Mouse (Mus musculus): ENCODE data around the gene Zglp1.

The Zglp1 gene

DNA sequence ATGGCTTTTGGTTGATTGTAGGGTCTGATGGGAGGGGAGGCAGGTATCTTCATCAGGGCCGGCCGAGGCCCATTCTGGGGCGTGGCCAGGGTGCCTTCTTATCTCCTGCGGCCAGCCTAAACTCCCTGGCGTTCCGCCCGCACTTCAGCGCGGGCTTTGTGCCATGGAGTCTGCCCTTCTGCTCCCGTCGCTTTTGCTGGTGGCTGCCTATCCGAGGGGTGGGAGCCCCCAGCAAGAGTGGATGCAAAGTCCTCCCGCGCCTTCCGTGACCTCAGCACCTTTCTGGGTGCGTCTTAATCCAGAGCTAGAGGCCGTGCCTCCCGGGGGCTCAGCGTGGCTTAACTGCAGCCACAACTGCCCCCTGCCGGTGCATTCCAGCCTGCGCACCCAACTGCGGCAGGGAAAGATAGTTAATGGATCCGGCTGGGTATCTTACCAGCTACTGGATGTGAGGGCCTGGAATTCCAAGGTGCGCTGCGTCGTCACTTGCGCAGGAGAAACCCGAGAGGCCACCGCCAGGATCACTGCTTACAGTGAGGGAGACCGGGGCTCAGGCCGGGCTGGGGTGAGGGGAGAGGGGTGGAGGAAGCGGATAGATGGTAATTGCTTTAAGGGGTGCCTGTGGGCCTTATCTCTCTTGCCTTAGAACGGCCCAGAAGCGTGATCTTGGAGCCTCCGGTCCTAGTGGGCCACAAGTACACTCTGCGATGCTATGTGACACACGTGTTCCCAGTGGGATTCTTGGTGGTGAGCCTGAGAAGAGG is 37.4 kb downstream of the Zglp1 start, which contains the start of gene Icam4:
TSS of gene Icam4 (plus strand) at position 83 of the 764 bp plus-strand sequence.
- in situ Hi-C loops (cut with MboI; ENCODE audit: low sequenced_read_pairs): no loop called here

DNA sequence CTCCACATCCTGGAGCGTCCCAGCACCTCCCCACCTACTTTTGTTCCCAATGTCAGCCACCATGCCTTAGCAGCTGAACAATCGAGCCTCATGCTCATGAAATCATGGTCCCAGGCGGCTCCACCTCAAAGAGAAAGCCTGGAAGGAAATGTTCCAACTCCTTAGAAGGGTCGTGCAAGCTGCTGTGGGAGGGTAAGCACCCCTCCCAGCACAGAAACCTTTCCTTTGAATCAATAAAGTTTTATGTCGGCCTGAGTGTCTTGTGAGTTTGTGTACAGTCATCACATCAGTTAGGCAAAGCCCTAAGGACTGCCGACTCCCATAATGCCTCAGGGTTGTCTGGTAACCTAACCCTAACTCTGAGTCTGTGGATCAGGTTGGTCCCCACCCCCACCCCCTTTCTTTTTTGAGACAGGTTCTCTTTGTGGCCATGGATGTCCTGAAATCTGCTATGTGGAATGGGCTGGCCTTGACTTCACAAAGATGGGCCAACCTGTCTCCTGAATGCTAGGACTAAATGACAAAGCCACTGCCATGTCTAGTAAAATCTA is 38.3 kb downstream of the Zglp1 start:
- in situ Hi-C loops (cut with MboI; ENCODE audit: low sequenced_read_pairs): no loop called here

DNA sequence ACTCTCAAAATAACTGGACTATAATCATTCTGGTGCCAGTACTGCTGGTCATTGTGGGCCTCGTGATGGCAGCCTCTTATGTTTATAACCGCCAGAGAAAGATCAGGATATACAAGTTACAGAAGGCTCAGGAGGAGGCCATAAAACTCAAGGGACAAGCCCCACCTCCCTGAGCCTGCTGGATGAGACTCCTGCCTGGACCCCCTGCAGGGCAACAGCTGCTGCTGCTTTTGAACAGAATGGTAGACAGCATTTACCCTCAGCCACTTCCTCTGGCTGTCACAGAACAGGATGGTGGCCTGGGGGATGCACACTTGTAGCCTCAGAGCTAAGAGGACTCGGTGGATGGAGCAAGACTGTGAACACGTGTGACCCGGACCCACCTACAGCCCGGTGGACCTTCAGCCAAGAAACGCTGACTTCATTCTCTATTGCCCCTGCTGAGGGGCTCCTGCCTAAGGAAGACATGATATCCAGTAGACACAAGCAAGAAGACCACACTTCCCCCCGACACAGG is 39.1 kb downstream of the Zglp1 start:
- in situ Hi-C loops (cut with MboI; ENCODE audit: low sequenced_read_pairs): no loop called here

DNA sequence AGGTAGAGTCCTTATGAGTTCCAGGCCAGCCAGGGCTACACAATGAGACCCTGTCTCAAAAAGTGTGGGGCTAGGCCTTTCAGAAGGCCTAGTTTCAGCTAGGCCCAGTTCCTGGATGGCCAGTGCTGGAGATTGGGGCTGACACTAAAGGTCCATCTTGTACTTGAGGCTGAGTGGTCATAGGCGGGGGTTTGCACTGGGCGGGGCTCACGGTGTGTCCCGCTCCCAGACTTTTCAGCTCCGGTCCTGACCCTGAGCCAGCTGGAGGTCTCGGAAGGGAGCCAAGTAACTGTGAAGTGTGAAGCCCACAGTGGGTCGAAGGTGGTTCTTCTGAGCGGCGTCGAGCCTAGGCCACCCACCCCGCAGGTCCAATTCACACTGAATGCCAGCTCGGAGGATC is 40.0 kb downstream of the Zglp1 start:
- in situ Hi-C loops (cut with MboI; ENCODE audit: low sequenced_read_pairs): no loop called here

DNA sequence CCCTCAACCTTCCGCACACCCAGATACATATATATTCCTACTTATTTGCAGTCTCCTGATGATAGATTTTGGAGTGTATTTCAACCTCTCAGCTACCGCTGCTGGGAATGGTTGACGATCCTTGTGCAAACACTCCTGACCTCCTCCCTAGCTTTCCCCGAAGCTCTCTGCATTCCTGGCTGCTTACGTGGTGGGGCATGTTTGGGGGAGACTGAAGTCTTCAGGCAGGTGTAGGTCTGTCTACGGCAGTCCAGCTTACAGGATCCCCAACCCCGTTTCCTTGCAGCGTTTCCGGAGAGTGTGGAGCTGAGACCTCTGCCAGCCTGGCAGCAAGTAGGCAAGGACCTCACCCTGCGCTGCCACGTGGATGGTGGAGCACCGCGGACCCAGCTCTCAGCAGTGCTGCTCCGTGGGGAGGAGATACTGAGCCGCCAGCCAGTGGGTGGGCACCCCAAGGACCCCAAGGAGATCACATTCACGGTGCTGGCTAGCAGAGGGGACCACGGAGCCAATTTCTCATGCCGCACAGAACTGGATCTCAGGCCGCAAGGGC is 41.6 kb downstream of the Zglp1 start:
- in situ Hi-C loops (cut with MboI; ENCODE audit: low sequenced_read_pairs): no loop called here

DNA sequence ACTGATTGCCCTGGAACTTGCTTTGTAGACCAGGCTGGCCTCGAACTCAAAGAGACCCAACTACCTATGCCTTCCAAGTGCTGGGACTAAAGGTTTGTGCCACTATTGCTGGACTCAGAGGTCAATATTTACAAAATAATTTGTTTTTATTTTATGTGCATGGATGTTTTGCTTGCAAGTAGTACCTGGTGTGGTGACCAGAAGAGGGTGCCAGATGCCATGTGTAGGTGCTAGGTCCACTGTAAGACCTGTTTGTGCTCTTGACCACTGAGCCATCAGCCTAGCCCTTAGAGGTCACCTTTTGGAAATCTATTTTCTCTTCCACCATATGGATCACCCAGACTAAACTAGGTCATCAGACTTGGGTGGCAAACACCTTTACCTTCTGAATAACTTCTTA is 44.2 kb downstream of the Zglp1 start:
- in situ Hi-C loops (cut with MboI; ENCODE audit: low sequenced_read_pairs): loop anchor here (5.0 kb wide), 1 partner anchor 120 kb away; no protein-coding TSS in a partner anchor

DNA sequence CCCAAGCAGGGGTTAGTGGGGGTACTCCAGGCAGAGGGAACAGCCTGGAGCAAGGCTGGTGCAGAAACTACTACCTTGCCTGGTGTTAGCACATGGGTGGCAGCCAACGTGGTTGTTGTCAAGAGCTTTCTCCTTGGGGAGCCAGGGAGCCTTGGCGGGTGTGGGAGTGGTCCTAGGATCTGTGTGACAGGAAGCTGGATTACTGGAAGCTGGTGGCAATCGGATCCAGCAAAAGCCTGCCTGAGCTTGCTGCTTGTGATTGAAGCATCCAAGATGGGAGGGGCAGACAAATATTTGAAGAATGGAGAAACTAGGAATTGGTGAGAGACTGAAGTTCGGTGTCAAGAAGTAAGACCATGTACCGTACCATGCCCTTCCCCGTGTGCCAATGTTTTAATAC is 44.6 kb downstream of the Zglp1 start:
- in situ Hi-C loops (cut with MboI; ENCODE audit: low sequenced_read_pairs): loop anchor here (5.0 kb wide), 1 partner anchor 120 kb away; no protein-coding TSS in a partner anchor

DNA sequence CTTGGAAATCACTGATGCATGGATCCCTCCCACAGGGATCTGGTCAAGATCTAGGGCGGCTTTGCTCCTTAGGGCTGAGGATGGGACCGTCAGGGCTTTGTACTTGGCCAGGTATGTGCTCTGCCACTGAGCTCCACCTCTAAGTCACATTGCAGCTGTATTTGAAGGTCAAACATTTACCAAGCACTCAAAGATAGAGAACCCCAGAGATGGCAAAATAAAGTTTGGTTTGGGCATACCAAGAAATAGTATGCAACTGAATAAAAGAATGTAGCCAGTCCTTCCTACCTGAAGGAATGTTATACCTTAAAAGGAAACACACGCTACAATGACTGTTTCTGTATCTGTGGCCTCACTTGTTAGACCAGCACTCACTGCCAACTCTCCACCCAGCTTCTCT is 45.5 kb downstream of the Zglp1 start:
- in situ Hi-C loops (cut with MboI; ENCODE audit: low sequenced_read_pairs): loop anchor here (5.0 kb wide), 1 partner anchor 121 kb away; no protein-coding TSS in a partner anchor

DNA sequence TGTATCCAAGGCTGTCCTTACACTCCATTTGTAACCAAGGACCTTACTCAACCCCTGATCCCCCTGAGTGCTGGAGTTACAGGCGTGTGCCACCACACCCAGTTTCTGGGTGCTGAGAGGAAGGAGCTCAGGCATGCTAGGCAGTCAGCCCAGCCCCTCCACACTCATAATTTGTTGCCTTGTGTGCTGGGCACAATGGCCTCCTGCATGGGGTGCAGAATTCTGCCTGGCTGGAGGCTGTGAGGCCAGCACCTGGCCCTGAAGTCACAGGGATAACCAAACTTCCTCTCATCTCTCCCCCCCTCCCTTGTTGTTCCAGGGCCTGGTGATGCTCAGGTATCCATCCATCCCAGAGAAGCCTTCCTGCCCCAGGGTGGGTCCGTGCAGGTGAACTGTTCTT is 48.3 kb downstream of the Zglp1 start:
- in situ Hi-C loops (cut with MboI; ENCODE audit: low sequenced_read_pairs): no loop called here

DNA sequence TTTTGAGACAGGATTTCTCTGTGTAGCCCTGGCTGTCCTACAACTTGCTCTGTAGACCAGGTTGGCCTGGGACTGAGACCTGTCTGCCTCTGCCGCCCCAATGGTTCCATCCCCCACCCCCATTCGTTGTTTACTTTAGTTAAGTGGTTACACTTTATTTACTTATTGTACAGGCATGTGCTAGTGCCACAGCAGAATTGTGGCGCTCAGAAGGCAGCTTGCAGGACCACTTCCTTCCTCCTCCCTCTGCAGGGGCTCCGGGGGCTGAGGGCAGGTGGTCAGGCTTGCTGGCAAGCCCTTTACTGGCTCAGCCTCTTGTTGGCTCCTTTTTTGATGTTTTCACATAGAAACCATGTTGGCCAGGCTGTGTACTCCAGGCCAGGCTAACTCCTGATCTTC is 49.7 kb downstream of the Zglp1 start:
- in situ Hi-C loops (cut with MboI; ENCODE audit: low sequenced_read_pairs): no loop called here

DNA sequence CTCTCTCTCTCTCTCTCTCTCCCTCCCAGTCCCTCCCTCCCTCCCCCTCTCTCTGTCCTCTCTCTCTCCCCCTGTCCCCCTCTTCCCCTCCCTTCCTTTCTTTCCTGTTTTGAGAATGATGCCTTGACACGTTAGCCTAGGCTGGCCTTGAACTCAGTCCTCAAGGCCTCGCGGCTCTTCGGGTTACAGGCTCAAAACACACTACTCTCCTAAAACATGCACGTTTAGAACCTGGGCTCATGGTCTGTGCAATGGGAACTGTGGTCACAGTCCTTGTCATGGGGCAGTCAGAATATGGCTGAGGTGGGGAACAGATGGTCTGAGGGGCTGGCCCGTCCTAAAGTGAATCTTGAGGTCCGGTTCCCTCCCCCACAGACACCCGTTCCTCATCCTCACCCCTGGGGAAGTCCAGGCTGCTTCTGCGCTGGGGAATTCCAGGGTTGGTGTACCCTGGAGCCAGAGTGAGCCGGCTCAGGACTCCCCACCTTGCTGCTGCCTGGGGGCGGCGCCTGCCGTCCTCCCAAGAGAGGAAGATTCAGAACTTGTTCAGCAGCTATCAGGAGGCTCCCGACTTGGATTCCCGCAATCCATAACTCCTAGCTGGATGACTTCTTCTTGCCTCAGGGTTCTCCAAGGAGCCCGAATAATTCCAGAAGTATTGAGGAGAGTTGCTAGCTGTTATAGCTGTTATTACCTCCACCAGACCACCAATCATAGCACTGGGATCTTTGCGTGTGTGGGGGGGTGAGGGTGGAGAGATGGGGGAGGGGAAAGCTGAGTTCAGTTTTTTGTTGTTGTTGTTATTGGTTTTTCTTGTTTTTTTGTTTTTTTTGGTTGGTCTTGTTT is 50.3 kb downstream of the Zglp1 start:
- in situ Hi-C loops (cut with MboI; ENCODE audit: low sequenced_read_pairs): no loop called here

DNA sequence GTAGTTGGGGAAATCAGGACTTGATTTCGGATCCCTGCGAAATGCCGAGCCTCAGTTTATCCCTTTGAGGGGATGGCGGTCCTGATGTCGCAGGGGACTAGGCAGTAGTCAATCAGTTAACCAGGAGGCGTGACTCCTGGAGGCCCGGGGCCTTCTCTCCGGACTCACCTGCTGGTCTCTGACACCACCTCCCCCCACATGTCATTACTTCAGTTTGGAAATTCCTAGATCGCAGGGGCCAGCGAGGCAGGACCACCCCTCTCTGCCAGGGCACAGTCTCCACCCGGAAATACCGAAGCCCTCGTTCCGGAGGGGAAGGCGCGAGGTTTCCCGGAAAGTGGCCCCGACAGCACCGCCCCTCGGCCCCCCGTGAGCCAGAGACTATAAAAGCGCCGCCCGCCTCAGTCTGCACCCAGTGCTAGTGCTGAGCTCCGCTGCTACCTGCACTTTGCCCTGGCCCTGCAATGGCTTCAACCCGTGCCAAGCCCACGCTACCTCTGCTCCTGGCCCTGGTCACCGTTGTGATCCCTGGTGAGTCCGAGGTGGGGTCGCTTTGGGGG is 51.2 kb downstream of the Zglp1 start, which contains the start of gene Icam1:
TSS of gene Icam1 (plus strand) at position 415 of the 560 bp plus-strand sequence.
- in situ Hi-C loops (cut with MboI; ENCODE audit: low sequenced_read_pairs): no loop called here

DNA sequence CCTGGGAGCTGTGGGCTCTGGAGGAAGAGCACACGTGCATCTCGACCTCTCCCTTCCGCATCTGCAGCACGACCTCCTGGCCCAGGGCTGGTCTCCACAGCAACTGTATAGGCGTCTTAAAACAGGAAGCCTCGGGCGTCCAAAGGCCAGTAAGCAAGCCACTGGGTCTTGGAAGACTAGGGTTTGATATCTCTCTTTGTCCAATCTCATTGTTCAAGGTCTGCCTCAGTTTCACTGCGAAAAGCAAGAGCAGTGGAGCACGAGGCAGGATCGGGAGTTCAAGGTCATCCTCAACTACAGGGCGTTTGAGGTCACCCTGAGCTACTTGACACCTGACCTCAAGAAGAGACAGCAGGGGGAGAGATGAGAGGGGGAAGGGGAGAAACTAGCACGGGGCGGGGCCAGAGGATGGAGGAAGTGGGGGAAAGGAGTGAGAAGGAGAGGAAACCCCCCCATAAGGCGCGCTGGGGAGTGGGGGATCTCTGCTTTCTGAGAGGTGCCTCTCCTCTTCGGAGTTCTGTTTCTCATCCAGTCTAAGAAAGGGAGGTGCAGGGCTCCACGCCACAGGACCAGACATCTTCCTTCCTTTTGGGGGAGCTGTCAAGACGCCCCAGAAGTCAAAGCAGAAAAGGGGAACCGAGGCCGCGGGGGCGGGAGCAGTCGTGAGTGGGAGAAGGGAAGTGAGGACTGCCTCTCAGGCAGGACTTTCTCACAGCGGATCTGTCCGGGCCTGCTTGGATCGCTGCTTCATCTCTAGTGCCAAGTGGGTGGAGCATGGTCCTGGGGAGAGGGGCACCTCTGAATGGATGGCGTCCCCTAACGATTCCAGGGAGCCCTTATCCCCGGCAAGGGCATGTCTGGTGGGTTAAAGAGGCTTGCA is 52.0 kb downstream of the Zglp1 start:
- in situ Hi-C loops (cut with MboI; ENCODE audit: low sequenced_read_pairs): no loop called here
